Mouse (Mus musculus): ENCODE results near the gene Bag5. TPM values are rescaled to one million over a fixed set of nuclear protein-coding genes. Genes with fewer than 3 reads are reported as not detected.

Gene Bag5
- total RNA-seq, 2 experiments from 2014 or later: 19.7 to 26.3 TPM

Other genes starting within 250 kb of the Bag5 start
- not detected for gene Gm266, start 227.4 kb downstream of the Bag5 start, total RNA-seq (2021)
- 100 to 1,000 TPM; 170 to 186 TPM for gene Eif5, start 175.2 kb downstream of the Bag5 start, total RNA-seq (2021)
- gene Mark3, start 138.7 kb downstream of the Bag5 start, total RNA-seq (2021): 10 to 100 TPM; 45.5 to 47.4 TPM
- gene Ckb, start 40.9 kb downstream of the Bag5 start, total RNA-seq (2021): 10 to 100 TPM; 67.8 to 74.5 TPM
- 1 to 10 TPM; 5.8 to 6.5 TPM for gene Trmt61a, start 35.2 kb downstream of the Bag5 start, total RNA-seq (2021)
- gene Apopt1, start within 50 bp of the Bag5 start, total RNA-seq (2021): 10 to 100 TPM; 33.9 to 36.8 TPM
- 10 to 100 TPM; 77.1 to 83.0 TPM for gene Klc1, start 45.6 kb upstream of the Bag5 start, total RNA-seq (2021)
- gene Xrcc3, start 100.6 kb upstream of the Bag5 start, total RNA-seq (2021): 1 to 10 TPM in 1 of 2 experiments, under 1 TPM in 1; 0.72 to 1.6 TPM
- gene Zfyve21, start 100.9 kb upstream of the Bag5 start, total RNA-seq (2021): 10 to 100 TPM; 71.6 to 77.3 TPM
- gene Ppp1r13b, start 194.9 kb upstream of the Bag5 start, total RNA-seq (2021): 10 to 100 TPM; 16.9 to 17.8 TPM